Mouse (Mus musculus) intestine, postnatal 0 days (tissue): ENCODE results near the gene Prr30. TPM values are rescaled to one million over a fixed set of nuclear protein-coding genes. Genes with fewer than 3 reads are reported as not detected.

Experiments
- ATAC-seq: fragments of 200-750 bp; cut with Nextera tagmentation; 2 replicates; pipeline ENCODE4 v1.8.0; 2017; ENCODE audit warnings: mild to moderate bottlenecking, moderate TSS enrichment, moderate library complexity
- H3K27ac ChIP-seq: fragments of 300-500 bp; sonication (generic); 2 replicates; pipeline ENCODE4 v1.5.1; 2014; ENCODE audit warnings: mild to moderate bottlenecking, low read depth, low read length, moderate library complexity
- H3K27me3 ChIP-seq: fragments of 300-500 bp; sonication (generic); replicated peaks from 2 replicates; pipeline ENCODE4 v1.6.1; 2014; ENCODE audit warnings: low read length, mixed read lengths; ENCODE audit not compliant: control insufficient read depth, insufficient read depth
- H3K36me3 ChIP-seq: fragments of 300-500 bp; sonication (generic); 2 replicates; pipeline ENCODE4 v1.6.1; 2014; ENCODE audit warnings: mild to moderate bottlenecking, moderate library complexity; ENCODE audit not compliant: control insufficient read depth, insufficient read depth
- H3K4me1 ChIP-seq: fragments of 300-500 bp; sonication (generic); replicated peaks from 2 replicates; pipeline ENCODE4 v1.6.1; 2014; ENCODE audit warnings: antibody characterized with exemption, low read length, mixed read lengths; ENCODE audit not compliant: control insufficient read depth, insufficient read depth
- H3K4me2 ChIP-seq: fragments of 300-500 bp; sonication (generic); replicated peaks from 2 replicates; pipeline ENCODE4 v1.6.1; 2014; ENCODE audit warnings: low read depth, mild to moderate bottlenecking, moderate library complexity
- H3K4me3 ChIP-seq: fragments of 300-500 bp; sonication (generic); 2 replicates; pipeline ENCODE4 v1.5.1; 2014; ENCODE audit warnings: low read depth, low read length
- H3K9ac ChIP-seq: fragments of 300-500 bp; sonication (generic); 2 replicates; pipeline ENCODE4 v1.6.1; 2014; ENCODE audit warnings: mild to moderate bottlenecking, low read depth, low read length
- H3K9me3 ChIP-seq: fragments of 300-500 bp; sonication (generic); 2 replicates; pipeline ENCODE4 v1.6.1; 2016; ENCODE audit warnings: mixed run types; ENCODE audit not compliant: control insufficient read depth
- CTCF ChIP-seq: sonication (generic); IDR thresholded peaks from 2 replicates; pipeline ENCODE4 v1.5.1; 2016; ENCODE audit warnings: low read depth, mild to moderate bottlenecking, control low read depth, antibody characterized with exemption, moderate library complexity
- WGBS: fragments of 180-500 bp; shearing (Covaris S2); extraction: QIAGEN DNeasy Blood & Tissue Kit; methylation state at CpG from one replicate; pipeline ENCODE4 v1.1.7; 2014; 5-methylcytosine and 5-hydroxymethylcytosine counted together
- polyA plus RNA-seq: library from polyadenylated mRNA; unstranded; fragments of >200 nt; fragmentation: Nextera tagmentation; extraction: Ambion mirVana; gene quantifications from 2 replicates; pipeline ENCODE4 v1.2.1, GENCODE M21; 2015

The Prr30 gene
- polyA plus RNA-seq, 1 experiment from 2014 or later: not detected

- Histone ChIP-seq H3K36me3 (no peaks in the 10 kb centered on the region), H3K9me3 (no peaks in the 10 kb centered on the region), H3K27ac (no peak overlapping the region), H3K4me2 (no peak overlapping the region), H3K9ac (no peak overlapping the region), H3K4me1 (no peaks in the 10 kb centered on the region), H3K27me3 (no peaks in the 10 kb centered on the region), H3K4me3 (no peak overlapping the region)
- TF ChIP-seq CTCF: no peak
- WGBS: 86% methylated on average over 4 of the region's 4 CpGs
- no peak for ATAC-seq
Observed at GRCm38 (mm10) chr14:101172258-101172657, 27.9 kb downstream of the Prr30 start.
